In genomic region chr8:84989810-84990209, GRCm38 (mm10) we compare ENCODE assay signal across 8 mouse cellular contexts. TPM values are rescaled to one million over a fixed set of nuclear protein-coding genes. Genes with fewer than 3 reads are reported as not detected.
DNase-seq lines count a peak whose midpoint lies in the region; ATAC-seq and TF ChIP-seq lines count a peak whose summit lies in the region.

No protein-coding gene starts in this region.

- ATAC-seq in common myeloid progenitor, adult 5-6 weeks (replicated peaks; ENCODE audit: low read depth, poor library complexity, severe bottlenecking) = peak; percentile 48
- peak; percentile 17 for ATAC-seq in hindbrain, embryonic 16.5 days

- DNase-seq in ZHBTc4 (ENCODE audit: low read depth, low spot score) = peak; percentile 97
- DNase-seq in gastrocnemius, adult 2 months = peak; percentile 94
- peak; percentile 86 to 88 for DNase-seq in left cerebral cortex, adult 2 months (ENCODE audit: extremely low spot score in 1 of 2, low spot score in 2 of 2)
- peak; percentile 85 for DNase-seq in retina, postnatal 7 days (ENCODE audit: low read depth, low spot score)
- DNase-seq in urinary bladder, adult 18-20 months (ENCODE audit: low spot score in 2 of 2) = peak; percentile 94 to 96

- peaks cover 16% of the 10 kb centered on the region for H3K4me1 ChIP-seq in hindbrain, embryonic 16.5 days (ENCODE audit: control insufficient read depth, insufficient read depth, low read depth, low read length)

- peaks cover 3% of the 10 kb centered on the region for H3K27me3 ChIP-seq in hindbrain, embryonic 16.5 days (replicated peaks; ENCODE audit: control insufficient read depth, insufficient read depth, low read length)

- intact Hi-C loops in gastrocnemius, adult 2 months (cut with DNase I) = loop anchor here (1.0 kb wide), 1 partner anchor 15 kb away; no protein-coding TSS in a partner anchor
- intact Hi-C loops in left cerebral cortex, adult 2 months (cut with DNase I) = loop anchor here (1.0 kb wide), 1 partner anchor 16 kb away; no protein-coding TSS in a partner anchor

- no peaks in the 10 kb centered on the region for H3K36me3 ChIP-seq in hindbrain, embryonic 16.5 days (ENCODE audit: control insufficient read depth, insufficient read depth, low read length)
- no peaks in the 10 kb centered on the region for H3K36me3 ChIP-seq in macrophage (ENCODE audit: inconsistent target)

- peak overlapping the region; percentile 74 for H3K9ac ChIP-seq in hindbrain, embryonic 16.5 days (ENCODE audit: low read depth, low read length)

- peak overlapping the region; percentile 83 for H3K4me3 ChIP-seq in gastrocnemius, adult 2 months
- H3K4me3 ChIP-seq in hindbrain, embryonic 16.5 days (ENCODE audit: low read length) = peak overlapping the region; percentile 59
- peak overlapping the region; percentile 71 for H3K4me3 ChIP-seq in left cerebral cortex, adult 2 months
- peak overlapping the region; percentile 42 for H3K4me3 ChIP-seq in macrophage (ENCODE audit: inconsistent target)

- TF ChIP-seq CTCF in gastrocnemius, adult 2 months (IDR thresholded peaks at IDR 0.05) = peak; percentile 88
- peak; percentile 66 for TF ChIP-seq CTCF in left cerebral cortex, adult 2 months (IDR thresholded peaks at IDR 0.05)

- H3K27ac ChIP-seq in gastrocnemius, adult 2 months = peak overlapping the region; percentile 90
- peak overlapping the region; percentile 82 for H3K27ac ChIP-seq in hindbrain, embryonic 16.5 days (ENCODE audit: low read depth, low read length)
- peak overlapping the region; percentile 82 for H3K27ac ChIP-seq in left cerebral cortex, adult 2 months
- H3K27ac ChIP-seq in macrophage = peak overlapping the region; percentile 55

- no peaks in the 10 kb centered on the region for H3K79me2 ChIP-seq in macrophage (ENCODE audit: inconsistent target)

- H3K4me2 ChIP-seq in hindbrain, embryonic 16.5 days (ENCODE audit: low read length) = peak overlapping the region; percentile 93

- H3K9me3 ChIP-seq in hindbrain, embryonic 16.5 days (ENCODE audit: control insufficient read depth, low read length) = no peaks in the 10 kb centered on the region

- under 1% methylated on average over 15 of the region's 15 CpGs for WGBS in hindbrain, embryonic 16.5 days
- WGBS in macrophage (ENCODE audit: missing documents) = 1% methylated on average over 15 of the region's 15 CpGs

RNA-seq across cellular contexts. Expression of gene Hook2, which starts 0.6 kb away (rescaled TPM):
- total RNA-seq in common myeloid progenitor, adult 5-6 weeks (2017) = 9.2 and 13.5 TPM in 2 replicates
- 1 to 10 TPM; 1.4 to 2.0 TPM for total RNA-seq in gastrocnemius, adult 2 months (2021)
- polyA plus RNA-seq in hindbrain, embryonic 16.5 days (2015; fragmentation: Nextera tagmentation; extraction: Ambion mirVana) = 37.9 and 39.6 TPM in 2 replicates
- total RNA-seq in left cerebral cortex, adult 2 months (2021) = 10 to 100 TPM; 11.3 to 11.6 TPM
- 10 to 100 TPM; 31.8 to 96.7 (median 63.1) TPM for total RNA-seq in macrophage (2018; cell fraction: chromatin; rRNA removed)
- 10 to 100 TPM in 9 of 26 experiments, 1 to 10 TPM in 17; 6.0 to 14.1 (median 8.5) TPM for total RNA-seq in macrophage (2018; cell fraction: cytosol; rRNA removed)
- total RNA-seq in macrophage (2018; cell fraction: nucleus; rRNA removed) = 10 to 100 TPM in 25 of 26 experiments, 1 to 10 TPM in 1; 9.9 to 41.4 (median 24.7) TPM
- 4.9 to 10.9 TPM (median 6.1 TPM) in 3 replicates for polyA plus RNA-seq in macrophage (2018)

RNA-seq across cellular contexts. Expression of gene Junb, which starts 11.3 kb away (rescaled TPM):
- total RNA-seq in common myeloid progenitor, adult 5-6 weeks (2017) = 82.2 and 102 TPM in 2 replicates
- total RNA-seq in gastrocnemius, adult 2 months (2021) = 10 to 100 TPM in 1 of 2 experiments, 1 to 10 TPM in 1; 5.7 to 10.1 TPM
- 4.3 and 5.3 TPM in 2 replicates for polyA plus RNA-seq in hindbrain, embryonic 16.5 days (2015; fragmentation: Nextera tagmentation; extraction: Ambion mirVana)
- total RNA-seq in left cerebral cortex, adult 2 months (2021) = 100 to 1,000 TPM in 1 of 2 experiments, 10 to 100 TPM in 1; 99.5 to 145 TPM
- total RNA-seq in macrophage (2018; cell fraction: chromatin; rRNA removed) = 100 to 1,000 TPM in 24 of 26 experiments, 10 to 100 TPM in 2; 60.1 to 756 (median 302) TPM
- total RNA-seq in macrophage (2018; cell fraction: cytosol; rRNA removed) = 1,000 to 10,000 TPM in 5 of 26 experiments, 100 to 1,000 TPM in 19, 10 to 100 TPM in 2; 75.1 to 1,747 (median 592) TPM
- 1,000 to 10,000 TPM in 7 of 26 experiments, 100 to 1,000 TPM in 18, 10 to 100 TPM in 1; 66.0 to 1,515 (median 743) TPM for total RNA-seq in macrophage (2018; cell fraction: nucleus; rRNA removed)
- 26.1 to 86.4 TPM (median 61.3 TPM) in 3 replicates for polyA plus RNA-seq in macrophage (2018)

RNA-seq across cellular contexts. Expression of gene Rnaseh2a, which starts 20.2 kb away (rescaled TPM):
- total RNA-seq in common myeloid progenitor, adult 5-6 weeks (2017) = 95.8 and 148 TPM in 2 replicates
- 10 to 100 TPM; 22.1 to 25.9 TPM for total RNA-seq in gastrocnemius, adult 2 months (2021)
- 55.8 and 57.5 TPM in 2 replicates for polyA plus RNA-seq in hindbrain, embryonic 16.5 days (2015; fragmentation: Nextera tagmentation; extraction: Ambion mirVana)
- 10 to 100 TPM; 43.4 to 47.3 TPM for total RNA-seq in left cerebral cortex, adult 2 months (2021)
- total RNA-seq in macrophage (2018; cell fraction: chromatin; rRNA removed) = 10 to 100 TPM in 19 of 26 experiments, 1 to 10 TPM in 7; 3.0 to 44.7 (median 19.1) TPM
- 10 to 100 TPM; 26.6 to 53.3 (median 36.5) TPM for total RNA-seq in macrophage (2018; cell fraction: cytosol; rRNA removed)
- total RNA-seq in macrophage (2018; cell fraction: nucleus; rRNA removed) = 10 to 100 TPM in 24 of 26 experiments, 1 to 10 TPM in 2; 8.9 to 49.5 (median 24.1) TPM
- 15.9 to 39.3 TPM (median 26.2 TPM) in 3 replicates for polyA plus RNA-seq in macrophage (2018)

RNA-seq across cellular contexts. Expression of gene Prdx2, which starts 20.4 kb away (rescaled TPM):
- 631 and 634 TPM in 2 replicates for total RNA-seq in common myeloid progenitor, adult 5-6 weeks (2017)
- 100 to 1,000 TPM; 151 to 245 TPM for total RNA-seq in gastrocnemius, adult 2 months (2021)
- 1,040 and 1,063 TPM in 2 replicates for polyA plus RNA-seq in hindbrain, embryonic 16.5 days (2015; fragmentation: Nextera tagmentation; extraction: Ambion mirVana)
- 100 to 1,000 TPM; 319 to 333 TPM for total RNA-seq in left cerebral cortex, adult 2 months (2021)
- 10 to 100 TPM in 17 of 26 experiments, 1 to 10 TPM in 9; 2.5 to 77.4 (median 20.3) TPM for total RNA-seq in macrophage (2018; cell fraction: chromatin; rRNA removed)
- total RNA-seq in macrophage (2018; cell fraction: cytosol; rRNA removed) = 100 to 1,000 TPM; 154 to 304 (median 217) TPM
- total RNA-seq in macrophage (2018; cell fraction: nucleus; rRNA removed) = 100 to 1,000 TPM in 6 of 26 experiments, 10 to 100 TPM in 20; 17.7 to 152 (median 72.0) TPM
- 77.7 to 148 TPM (median 146 TPM) in 3 replicates for polyA plus RNA-seq in macrophage (2018)

RNA-seq across cellular contexts. Expression of gene Gm49661, which starts 20.6 kb away (rescaled TPM):
- total RNA-seq in common myeloid progenitor, adult 5-6 weeks (2017) = not detected in 2 replicates
- total RNA-seq in gastrocnemius, adult 2 months (2021) = not detected
- not detected in 2 replicates for polyA plus RNA-seq in hindbrain, embryonic 16.5 days (2015; fragmentation: Nextera tagmentation; extraction: Ambion mirVana)
- not detected for total RNA-seq in left cerebral cortex, adult 2 months (2021)
- not detected for total RNA-seq in macrophage (2018; cell fraction: chromatin; rRNA removed)
- not detected for total RNA-seq in macrophage (2018; cell fraction: cytosol; rRNA removed)
- total RNA-seq in macrophage (2018; cell fraction: nucleus; rRNA removed) = not detected
- polyA plus RNA-seq in macrophage (2018) = not detected in 3 replicates

Comparison
In these comparisons a context has a peak if more than half of its experiments do, and no peak if none do; other contexts are left out.
1. Peak in every context shown above with its lines: DNase-seq, ATAC-seq, H3K4me3 ChIP-seq and H3K27ac ChIP-seq.